Mouse (Mus musculus) G1E (cell line): Measurements from ENCODE around the gene Slc16a9.

Experiments
- CTCF ChIP-seq: IDR thresholded peaks from 2 replicates; pipeline ENCODE4 v1.5.1; 2012; ENCODE audit warnings: low read depth, low read length, inconsistent platforms, mixed read lengths
- POLR2AphosphoS5 ChIP-seq: IDR thresholded peaks from 2 replicates; pipeline ENCODE4 v1.6.1; 2012; ENCODE audit warnings: low read depth, low read length, inconsistent platforms; ENCODE audit not compliant: insufficient replicate concordance

- TF ChIP-seq CTCF (no peak), POLR2AphosphoS5 (no peak)
These were observed 82.4 kb downstream of the Slc16a9 start for GRCm38 (mm10) chr10:70327331-70327730.
